Mouse (Mus musculus): ENCODE results near the gene BC005537.
A peak's percentile ranks its signal among the peaks of the same experiment; 100 is the strongest.
"Not testable (repeated sequence)": the region's sequence is repeated elsewhere in the genome, so short reads cannot be mapped to it uniquely, and the experiment has no call there.

The BC005537 gene

DNA sequence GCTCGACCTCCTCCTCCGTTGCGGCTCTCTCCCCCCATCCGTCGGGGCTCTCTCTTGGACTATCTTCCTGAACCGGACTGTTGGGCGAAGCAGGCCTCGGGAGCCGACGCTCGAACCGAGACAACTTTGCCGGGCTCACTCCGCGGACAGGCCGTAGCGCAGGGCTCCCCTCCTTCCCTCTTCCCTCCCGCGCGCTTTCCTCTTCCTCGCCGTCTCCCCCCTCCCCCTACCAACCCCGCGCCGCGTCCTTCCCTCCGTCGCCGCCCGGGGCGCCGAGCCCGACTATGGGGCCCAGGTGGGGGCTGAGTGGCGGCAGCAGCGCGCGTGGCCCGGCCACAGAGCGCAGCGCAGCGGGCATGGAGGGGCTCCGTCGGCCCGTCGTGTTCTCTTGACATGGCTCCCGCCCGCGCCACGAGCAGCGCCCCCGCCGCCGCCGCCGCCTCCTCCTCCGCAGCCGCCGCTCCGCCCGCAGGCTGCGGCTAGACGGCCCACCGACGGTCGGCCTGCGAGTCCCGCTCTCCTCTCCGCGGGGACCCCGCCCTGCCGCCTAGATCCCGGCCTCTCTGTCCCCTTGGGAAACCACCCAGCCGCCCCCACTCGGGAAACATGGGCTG, at the start of gene BC005537:
Gene BC005537, plus strand, starts transcription at position 350 of the 614 bp plus-strand sequence.
- no peak for DNase-seq

DNA sequence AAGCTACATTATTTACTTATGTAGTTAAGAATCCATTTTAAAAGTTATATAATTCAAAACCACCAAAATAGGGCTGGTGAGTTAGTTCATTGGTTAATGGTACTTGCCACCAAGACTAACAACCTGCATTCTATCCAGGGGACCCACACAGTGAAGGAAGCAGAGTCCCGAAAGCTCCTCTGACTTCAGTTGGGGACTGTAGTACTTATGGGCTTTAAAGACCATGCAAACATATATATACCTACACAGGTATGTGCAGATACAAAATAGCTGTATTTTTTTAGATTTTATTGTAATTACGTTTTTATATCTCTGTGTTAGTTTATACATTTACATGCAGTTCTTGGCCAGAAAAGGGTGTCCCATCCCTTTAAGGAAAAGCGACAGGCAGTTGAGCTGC, 44.7 kb upstream of the BC005537 start:
- no peak for DNase-seq

DNA sequence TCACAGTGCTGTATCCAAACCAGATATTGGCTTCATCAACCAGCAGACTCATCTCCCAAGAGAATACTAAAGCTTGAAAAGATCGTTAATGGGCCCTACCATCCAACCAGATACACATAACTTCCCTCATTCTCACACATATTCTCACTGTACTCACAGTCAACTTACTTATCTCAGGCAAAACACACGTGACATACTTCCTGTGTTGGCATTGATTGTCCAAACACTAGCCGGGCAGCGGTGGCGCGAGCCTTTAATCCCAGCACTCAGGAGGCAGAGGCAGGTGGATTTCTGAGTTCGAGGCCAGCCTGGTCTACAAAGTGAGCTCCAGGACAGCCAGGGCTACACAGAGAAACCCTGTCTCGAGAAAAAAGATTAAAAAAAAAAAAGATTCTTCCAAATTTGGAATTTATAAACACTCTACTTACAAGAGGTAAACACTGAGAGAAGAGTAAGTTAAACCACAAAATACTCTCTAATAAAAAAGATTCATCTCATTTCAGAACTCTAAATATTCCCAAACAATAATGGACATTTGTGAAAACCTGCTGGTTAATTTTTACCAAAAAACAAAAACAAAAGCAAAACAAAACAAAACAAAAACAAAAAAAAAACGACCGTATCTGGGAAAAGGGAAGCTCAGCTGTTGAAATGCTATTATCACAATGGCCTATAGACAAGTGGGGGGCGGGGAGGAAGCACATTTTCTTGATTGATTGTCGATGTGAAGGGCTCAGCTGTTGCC, 43.5 kb upstream of the BC005537 start:
- DNase-seq: no peak

DNA sequence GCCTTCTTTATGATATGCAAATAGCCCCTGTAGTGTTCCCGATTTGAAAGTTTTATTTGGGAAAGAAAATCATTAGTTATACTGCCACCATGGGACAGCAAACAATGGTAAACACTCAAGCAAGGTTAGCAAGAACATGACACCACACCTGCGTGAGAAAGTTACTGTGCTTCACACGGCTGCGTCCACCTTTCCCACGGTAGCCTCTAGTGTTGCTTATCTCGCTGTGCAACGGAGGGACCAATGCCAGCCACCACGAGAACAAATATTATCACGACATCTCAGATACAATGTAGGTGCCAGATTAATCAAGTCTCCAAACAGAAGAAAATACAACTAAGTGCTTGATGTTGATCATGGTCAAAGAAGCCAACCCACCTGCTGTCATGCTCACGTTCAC, 42.0 kb upstream of the BC005537 start:
- no peak for DNase-seq

DNA sequence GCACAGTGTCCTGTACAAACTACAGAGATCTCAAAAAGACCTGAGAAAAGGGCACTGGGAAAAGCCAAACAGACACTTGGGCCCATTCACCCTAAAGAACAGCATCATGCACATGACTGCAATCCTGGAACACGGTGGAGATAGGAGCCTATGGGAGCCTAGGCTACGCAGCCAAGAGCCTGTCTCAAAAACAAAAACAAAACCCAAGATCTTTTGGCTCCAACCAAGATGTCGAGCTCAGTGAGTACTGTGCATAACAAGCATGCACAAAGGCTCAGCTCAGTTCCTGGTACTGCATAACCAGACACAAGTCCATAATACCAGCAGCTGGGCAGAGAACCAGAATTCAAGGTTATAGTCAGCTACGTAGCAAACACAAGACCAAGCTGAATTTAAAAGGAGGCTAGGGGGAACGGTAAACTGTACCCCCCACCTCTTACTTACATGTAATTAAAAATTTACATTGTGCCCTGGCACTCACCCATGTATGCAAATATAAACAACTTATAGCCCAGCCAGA, 41.0 kb upstream of the BC005537 start:
- DNase-seq: no peak

DNA sequence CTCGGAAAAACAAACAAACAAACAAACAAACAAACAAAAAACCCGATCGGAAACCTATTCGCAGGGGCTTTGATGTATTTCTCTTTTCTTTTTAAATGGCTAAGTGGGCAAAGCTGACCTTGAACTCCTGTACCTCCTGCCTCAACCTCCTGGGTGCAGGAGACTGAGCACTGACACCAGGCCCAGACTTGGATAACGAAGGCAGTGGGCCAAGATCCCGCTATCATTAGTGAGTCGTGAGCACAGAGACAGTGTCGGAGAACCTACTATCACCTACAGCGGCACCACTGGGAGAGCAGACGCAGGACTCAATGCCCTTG, 40.4 kb upstream of the BC005537 start:
- DNase-seq: no peak

DNA sequence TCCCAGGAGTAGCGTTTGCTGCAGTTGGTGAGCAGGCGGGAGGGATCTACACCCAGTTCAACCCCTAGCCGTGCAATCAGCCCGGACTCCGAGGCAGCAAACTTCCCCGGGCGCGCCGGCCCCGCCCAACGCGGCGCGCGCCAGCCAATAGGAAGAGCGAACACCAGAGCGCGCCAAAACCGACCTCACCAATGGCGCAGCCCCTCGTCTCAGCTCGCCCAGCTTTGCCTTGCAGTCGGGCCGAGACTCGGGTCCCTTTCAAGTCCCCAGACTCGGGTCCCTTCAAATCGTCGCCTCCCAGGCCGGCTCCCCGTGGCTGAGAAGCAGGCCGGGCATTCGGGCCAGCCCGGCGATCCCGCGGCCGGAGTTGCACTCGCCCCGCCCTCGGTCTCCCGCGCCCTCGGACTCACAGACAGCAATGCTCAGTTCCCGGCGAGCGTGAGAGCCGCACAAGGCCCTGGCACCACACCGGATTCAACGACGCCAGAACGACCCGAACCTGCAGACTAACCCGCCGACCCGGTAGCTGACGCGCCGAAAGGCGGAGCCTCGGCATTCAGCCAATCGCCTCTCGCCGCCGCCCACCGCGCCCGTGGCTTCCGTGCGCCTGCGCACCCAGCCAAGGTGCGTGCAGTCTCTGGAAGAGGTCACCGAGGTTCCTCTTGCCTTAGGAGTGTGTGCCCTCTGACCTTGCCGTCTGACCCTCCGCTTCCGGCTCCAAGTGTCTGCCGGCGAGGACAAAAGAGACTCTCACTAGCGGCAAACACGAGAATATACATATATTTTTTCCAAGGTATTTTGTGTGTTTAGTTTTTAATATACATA, 39.8 kb upstream of the BC005537 start, which contains the start of gene Gmnn:
Gene Gmnn, minus strand, starts transcription at position 521 of the 825 bp plus-strand sequence.
- DNase-seq: peak; percentile 94

DNA sequence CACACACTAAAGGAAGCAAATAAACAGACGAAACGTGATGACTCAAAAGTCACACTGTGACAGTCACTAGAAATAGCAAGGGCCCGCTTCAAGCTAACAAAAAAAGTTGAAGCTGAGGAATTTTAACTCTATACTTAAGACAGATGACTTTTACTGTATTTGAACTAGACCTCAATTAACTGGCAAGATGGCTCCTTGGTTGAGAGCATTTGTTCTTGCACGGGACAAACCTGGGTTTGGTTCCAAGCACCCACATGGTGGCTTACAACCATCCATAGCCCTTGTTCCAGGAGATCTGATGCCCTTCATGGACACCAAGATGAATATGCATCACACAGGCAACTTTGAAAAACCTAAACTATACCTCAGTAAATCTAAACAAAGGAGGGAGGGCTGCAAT, 39.2 kb upstream of the BC005537 start:
- DNase-seq: no peak

DNA sequence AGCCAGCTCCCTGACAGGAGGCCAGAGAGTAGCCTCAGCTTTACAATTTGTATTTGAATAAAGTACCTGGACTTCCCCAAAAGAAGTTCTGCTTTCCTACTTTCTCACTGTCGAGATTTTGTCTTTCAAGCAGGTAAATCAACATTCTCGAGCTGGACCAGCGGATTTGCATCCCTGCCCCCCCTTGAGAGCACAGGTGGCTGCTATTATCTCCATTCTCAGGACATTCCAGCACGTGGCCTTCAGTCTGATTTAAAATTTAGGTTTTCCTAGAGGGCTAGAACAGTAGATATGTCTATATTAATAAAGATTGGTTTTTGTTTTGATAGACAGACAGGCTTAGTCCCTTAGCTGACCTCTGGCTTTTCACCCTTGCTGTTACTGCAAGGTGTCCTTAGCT, 33.6 kb upstream of the BC005537 start:
- not testable (repeated sequence) for DNase-seq

DNA sequence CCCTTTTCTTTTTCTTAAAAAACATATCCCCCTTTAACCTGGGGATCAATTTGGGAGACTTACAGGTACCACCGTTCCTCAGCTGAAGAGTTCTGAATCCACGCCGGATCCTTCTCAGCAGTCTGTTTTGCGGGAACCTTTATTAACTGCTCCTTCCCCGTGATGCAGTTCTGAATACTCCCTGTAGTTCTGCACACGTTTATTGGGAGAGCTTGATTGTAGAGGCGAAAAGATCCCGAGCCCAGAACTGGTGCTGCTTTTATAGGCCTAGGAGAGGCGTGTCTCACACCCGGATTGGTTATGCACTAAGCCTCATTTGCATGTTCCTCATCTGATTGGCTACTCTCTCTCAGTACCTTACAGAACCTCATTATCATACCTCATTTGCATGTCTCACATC, 30.0 kb upstream of the BC005537 start:
- DNase-seq: not testable (repeated sequence)

DNA sequence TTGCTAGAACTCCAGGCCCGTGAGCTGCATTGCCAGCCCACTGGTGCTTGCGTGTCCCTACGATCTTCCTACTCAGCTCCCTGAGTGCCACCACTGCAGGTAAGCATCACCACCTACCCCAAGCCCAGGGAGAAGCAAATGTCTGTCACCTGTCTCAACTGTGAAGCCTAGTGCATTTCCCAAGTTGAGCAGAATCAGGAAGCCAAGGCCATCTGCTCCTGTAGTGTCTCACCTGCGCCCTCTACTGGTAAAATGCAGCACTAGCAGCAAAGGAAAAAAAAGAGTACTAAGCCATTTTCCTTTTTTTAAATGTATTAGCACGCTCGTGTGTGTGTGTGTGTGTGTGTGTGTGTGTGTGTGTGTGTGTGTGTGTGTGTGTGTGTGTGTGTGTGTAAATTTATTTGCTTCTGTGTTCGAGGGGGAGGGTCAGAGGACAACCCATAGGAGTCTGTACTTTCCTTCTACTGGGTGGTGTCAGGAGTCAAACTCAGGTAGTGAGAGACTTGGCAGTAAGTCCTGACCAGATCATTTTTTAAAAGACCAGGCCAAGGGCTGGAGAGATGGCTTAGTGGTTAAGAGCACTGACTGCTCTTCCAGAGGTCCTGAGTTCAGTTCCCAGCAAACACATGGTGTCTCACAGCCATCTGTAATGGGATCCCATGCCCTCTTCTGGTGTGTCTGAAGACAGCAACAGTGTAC, 25.2 kb upstream of the BC005537 start:
- DNase-seq: peak; percentile 84

DNA sequence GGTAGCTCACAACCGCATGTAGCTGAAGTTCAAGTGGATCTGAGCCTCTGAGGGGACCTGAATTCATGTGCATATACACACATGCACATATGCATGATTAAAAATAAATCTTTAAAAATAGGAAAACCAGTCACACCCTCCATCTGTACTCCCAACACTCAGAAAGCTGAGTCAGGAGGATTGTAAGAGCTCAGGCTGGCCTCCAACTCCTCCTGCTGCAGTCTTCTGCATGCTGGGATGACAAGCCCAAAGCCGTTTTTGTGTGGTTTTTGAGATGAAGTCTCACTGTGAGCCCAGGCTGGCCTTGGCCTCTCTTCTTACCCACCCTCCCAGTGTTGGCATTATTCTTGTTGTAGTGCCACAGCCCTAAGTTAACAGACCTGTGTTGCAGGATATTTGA, 23.4 kb upstream of the BC005537 start:
- no peak for DNase-seq

DNA sequence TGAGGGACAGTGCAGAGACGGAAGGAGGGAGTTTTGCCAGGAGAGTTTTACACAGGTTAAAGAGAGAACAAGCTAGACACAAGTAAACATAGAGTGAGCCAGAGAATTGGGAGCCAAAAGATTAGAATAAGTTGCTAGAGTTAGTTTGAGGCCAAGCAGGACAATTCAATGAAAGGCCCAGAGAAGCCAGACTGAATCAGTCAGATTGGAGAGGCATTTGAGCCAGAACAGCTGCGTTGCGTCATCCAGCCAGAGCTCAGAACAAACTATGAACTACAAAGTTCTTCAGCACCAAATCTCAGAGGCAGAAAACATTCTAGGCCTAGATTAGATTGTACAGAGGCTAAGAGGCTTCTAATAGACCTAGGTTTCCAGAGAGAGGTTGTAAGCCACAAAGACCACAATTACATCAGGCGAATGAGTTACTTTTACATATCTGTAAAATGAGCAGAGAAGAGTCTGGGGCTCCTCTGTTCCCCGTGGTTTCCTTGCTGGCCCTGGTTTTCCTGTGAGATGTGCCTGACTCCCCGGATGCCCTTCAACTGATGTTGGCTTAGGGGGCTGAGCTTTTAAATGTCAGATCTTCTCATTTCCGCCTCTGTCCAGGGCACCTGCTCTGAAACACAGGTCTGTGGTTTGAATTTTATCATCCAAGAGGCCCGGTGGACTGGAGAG, 22.6 kb upstream of the BC005537 start:
- DNase-seq: no peak

DNA sequence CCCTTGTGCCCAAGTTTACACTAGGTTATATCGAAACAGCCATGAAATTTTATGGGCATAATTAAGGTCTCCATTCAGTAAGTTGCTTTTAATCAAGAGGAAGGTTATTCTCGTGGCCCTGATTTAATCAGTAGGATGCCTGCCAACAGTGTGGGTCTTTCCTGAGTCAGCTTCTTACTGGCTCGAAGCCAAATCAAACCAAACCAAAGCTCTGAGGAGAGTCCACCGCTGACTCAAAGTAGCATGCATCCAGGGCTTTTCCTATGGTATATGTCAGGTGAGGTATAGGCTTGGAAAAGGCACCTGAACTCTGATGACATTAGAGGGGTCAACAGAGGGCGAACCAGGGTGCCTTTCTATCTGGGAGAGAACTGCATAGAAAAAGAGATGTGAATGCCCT, 19.5 kb upstream of the BC005537 start:
- no peak for DNase-seq

DNA sequence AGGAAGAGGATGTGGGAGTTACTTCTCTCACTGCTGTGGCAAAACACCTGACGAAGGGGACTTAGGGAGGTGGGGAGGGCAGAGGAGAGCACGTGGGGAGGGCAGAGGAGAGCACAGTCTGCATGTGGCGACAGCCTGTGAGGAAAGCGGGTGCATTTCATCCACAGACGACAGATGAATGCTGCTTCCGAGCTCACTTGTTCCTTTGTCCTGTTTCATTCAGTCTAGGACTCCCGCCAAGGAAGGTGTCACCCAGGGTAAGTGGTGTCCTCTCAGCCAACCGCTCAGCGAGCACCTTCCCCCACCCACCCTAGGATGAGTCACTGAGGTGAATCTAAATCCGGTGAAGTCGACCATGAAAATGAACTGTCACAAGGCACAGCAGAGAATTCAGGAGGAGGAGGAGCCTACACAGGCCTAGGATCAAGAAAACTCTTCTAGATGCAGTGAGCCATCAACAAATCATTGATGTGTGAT, 15.4 kb upstream of the BC005537 start:
- peak; percentile 77 for DNase-seq

DNA sequence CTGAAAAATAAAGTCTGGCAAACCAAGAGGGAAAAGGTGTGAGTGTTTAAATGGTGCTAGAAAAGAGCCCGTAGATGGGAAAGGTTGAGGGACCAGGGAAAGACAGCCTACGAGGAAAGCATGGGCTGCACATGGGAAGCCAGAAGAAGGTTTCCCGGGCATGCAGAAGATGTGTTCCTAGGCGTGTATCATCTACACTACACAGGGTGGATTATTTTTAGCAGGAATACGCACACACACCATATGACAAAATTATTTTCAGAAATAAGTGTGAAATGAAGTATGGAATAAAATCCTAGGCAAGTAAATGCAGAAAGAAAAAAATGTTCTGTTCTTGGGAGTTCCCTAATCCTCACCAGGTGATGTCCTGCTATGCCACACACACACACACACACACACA, 14.0 kb upstream of the BC005537 start:
- no peak for DNase-seq

DNA sequence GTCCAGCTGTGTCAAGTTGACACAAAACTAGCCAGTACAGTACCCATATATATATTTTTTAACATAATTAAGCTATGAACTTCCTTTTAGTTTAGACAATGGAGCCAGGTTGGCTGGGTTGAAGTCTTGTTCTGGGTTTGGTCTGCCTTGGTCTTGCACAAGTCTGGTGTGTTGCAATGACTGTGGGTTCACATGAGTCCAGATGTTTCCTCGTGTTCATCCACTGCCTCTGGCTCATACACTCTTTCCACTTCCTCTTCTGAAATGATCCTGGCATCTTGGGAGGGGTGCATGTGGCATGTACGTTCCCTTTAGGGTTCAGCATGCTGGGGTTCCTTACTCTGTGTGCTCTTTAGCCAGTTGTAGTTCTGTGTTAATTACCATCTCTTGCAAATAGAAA, 10.1 kb upstream of the BC005537 start:
- no peak for DNase-seq

DNA sequence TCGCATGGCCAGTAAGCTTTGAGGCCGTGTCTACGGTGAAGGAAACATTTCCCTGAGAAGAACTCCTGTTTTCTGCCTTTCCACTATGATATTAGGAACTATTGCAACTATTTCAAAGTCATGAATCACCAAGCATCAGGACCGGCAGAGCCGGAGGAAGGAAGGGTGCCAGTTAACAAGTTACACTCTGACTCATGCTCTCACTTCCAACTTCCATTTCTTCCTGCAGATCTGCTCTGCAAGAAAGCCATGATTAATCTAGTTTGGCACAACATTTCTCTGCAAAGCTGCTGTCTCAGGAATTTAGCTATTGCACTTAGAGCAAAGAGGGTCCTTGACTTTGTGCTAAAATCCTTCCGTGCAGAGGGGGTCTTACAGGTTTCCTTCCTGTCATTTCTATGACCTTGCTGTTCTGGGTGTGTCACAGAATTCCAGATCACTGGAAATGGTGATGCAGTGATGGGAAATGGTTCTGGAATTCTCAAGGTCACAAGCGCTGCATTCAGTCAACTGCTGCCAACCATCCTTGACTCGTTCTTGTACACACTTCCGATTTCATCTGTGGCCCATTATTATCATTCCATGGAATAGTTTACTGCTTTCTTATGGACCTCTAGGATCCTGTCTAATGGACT, 8.9 kb upstream of the BC005537 start:
- no peak for DNase-seq

DNA sequence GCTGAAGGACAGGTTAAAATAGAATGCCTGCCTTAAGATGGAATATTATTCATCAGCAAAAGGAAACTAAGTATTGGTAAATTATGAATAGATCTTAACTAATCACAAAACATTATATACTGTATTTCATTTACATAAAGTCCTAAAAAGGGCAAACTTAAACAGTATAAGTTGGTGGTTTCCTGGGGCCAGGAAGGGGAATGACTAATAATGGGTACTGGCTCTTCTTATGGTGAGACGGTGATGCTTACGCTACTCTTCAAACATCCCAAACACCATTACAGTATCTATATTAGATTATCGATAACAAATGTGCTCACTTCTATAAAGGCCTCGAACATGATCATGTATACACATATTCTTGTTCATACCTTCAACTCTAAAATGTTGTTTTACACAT, 2.8 kb upstream of the BC005537 start:
- no peak for DNase-seq

DNA sequence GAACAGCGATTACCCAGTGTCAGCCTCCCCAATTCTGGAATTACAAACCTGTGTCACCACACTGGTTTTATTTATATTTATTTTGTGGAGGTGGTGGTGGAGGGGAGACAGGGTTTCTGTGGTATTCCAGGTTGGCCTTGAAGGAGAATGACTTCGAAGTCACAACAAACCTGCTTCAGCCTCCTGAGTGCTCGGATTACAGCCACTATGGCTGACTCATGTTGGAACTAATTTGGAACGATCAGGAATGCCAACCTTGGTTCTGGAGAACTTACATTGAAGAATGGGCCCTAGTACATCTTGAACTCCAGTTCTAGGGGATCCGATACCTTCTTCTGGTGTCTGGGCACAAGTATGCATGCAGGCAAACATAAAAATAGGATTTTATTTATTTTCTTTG, 2.1 kb upstream of the BC005537 start:
- DNase-seq: no peak

DNA sequence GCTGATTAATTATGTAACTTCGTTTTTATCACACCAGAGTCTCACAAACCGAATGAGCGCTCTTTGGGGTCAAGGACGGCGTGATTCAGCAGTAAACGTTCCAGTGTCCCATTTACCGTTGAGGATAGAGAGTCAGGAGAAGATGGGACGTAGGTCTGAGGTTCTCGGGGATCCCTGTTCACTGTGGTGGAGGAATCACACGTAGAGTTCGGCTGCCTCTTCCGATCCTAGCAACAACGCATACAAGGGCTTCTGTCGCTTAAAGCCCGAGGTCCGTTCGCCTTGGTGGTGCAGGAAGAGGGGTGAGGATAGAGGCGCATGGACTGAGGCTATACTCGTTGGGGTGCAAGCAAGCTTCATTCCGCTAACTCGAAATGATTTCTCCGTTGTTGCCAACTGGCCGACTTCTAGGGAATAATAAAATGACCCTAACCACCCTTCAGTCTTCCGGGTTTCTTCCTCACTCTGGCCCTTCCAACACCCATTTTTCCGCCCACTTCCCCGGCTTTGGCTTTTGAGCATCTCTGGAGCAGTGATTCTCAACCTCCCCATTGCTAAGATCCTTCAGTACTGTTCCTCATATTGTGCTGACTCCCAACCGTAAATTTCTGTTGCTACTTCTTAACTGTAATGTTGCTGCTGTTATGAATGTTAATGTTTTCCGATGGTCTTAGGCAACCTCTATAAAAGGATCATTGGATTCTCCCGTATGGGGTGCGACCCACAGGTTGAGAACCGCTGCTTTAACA, 1.4 kb upstream of the BC005537 start:
- peak; percentile 59 for DNase-seq
